Mouse (Mus musculus) G1E (cell line): ENCODE data around the gene Gpr137b. TPM values are rescaled to one million over a fixed set of nuclear protein-coding genes. Genes with fewer than 3 reads are reported as not detected.
"Not testable (repeated sequence)": the region's sequence is repeated elsewhere in the genome, so short reads cannot be mapped to it uniquely, and the experiment has no call there.

ENCODE experiments used
- ATAC-seq: 2 replicates; pipeline ENCODE4 v1.8.0; 2016; ENCODE audit warnings: mild to moderate bottlenecking; ENCODE audit not compliant: insufficient number of reproducible peaks, poor library complexity, low FRiP score, severe bottlenecking; ENCODE audit errors: extremely low read depth
- DNase-seq: peaks from one replicate; pipeline ENCODE4 v3.0.0; 2012; ENCODE audit warnings: low spot score
- H3K27me3 ChIP-seq: 2 replicates; pipeline ENCODE4 v1.6.1; 2012; ENCODE audit warnings: mild to moderate bottlenecking, low read length, inconsistent platforms; ENCODE audit not compliant: insufficient read depth
- H3K36me3 ChIP-seq: replicated peaks from 2 replicates; pipeline ENCODE3; 2012; ENCODE audit warnings: mild to moderate bottlenecking, inconsistent platforms
- H3K4me1 ChIP-seq: 2 replicates; pipeline ENCODE4 v1.6.1; 2012; ENCODE audit warnings: low read depth, low read length, inconsistent platforms, mixed read lengths; ENCODE audit not compliant: insufficient read depth
- H3K4me3 ChIP-seq: 2 replicates; pipeline ENCODE4 v1.5.1; 2012; ENCODE audit warnings: low read depth, mild to moderate bottlenecking, inconsistent platforms, low read length, moderate library complexity, mixed read lengths
- H3K9me3 ChIP-seq: replicated peaks from 2 replicates; pipeline ENCODE4 v1.6.1; 2012; ENCODE audit warnings: inconsistent platforms
- CTCF ChIP-seq: IDR thresholded peaks from 2 replicates; pipeline ENCODE4 v1.5.1; 2012; ENCODE audit warnings: low read depth, low read length, inconsistent platforms, mixed read lengths
- GATA1 ChIP-seq: IDR thresholded peaks from 2 replicates; pipeline ENCODE4 v1.6.1; 2012; ENCODE audit warnings: borderline replicate concordance, low read length, inconsistent platforms, mixed read lengths
- GATA2 ChIP-seq: IDR thresholded peaks from 2 replicates; pipeline ENCODE4 v1.6.1; 2012; ENCODE audit warnings: low read depth, low read length, inconsistent platforms, borderline replicate concordance
- POLR2AphosphoS5 ChIP-seq: IDR thresholded peaks from 2 replicates; pipeline ENCODE4 v1.6.1; 2012; ENCODE audit warnings: low read depth, low read length, inconsistent platforms; ENCODE audit not compliant: insufficient replicate concordance
- TAL1 ChIP-seq: conservative IDR thresholded peaks from 2 replicates; pipeline ENCODE4 v1.6.1; 2012; ENCODE audit warnings: low read depth, low read length, inconsistent platforms, mixed read lengths
- polyA plus RNA-seq: library from polyadenylated mRNA; stranded (reverse); fragments of >175 nt; gene quantifications from 2 replicates; pipeline ENCODE4 v1.2.3, GENCODE M21; 2012
- total RNA-seq, 2 experiments: library from RNA; stranded (forward) in 1 of 2; stranded (reverse) in 1 of 2; fragments of 200-1000 nt in 1 of 2; fragments of >200 nt in 1 of 2; fragmentation: Nextera tagmentation in 1 of 2; gene quantifications; 2 replicates each; pipeline ENCODE4 v1.2.3; 2014 to 2017

Gene Gpr137b
- total and polyA plus RNA-seq, 3 experiments = 0.27 TPM; not detected in 2

DNA sequence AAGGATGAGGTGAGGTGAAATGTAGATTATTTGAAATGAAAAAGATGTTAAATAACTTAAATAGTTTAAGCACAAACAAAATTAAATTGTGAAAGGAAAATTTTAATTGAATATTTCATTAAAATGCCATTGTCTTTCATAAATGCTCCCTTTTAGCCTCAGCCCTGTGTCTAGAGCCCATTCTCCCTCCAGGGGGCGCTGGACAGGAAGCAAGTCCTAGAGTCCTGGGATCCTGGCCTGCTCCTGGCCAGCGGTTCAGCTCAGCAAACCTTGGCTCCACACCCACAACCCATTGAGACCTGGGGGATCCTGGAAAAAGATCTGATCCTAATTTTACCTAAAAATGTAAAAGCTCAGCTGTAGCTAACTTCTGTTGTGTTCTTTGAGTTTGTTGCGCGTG, 44.5 kb downstream of the Gpr137b start:
- Histone ChIP-seq H3K9me3 (no peaks in the 10 kb centered on the region), H3K36me3 (no peaks in the 10 kb centered on the region), H3K27me3 (no peaks in the 10 kb centered on the region), H3K4me1 (no peaks in the 10 kb centered on the region), H3K4me3 (no peak overlapping the region)
- peak; percentile 28; the same call in 1 of the 2 replicates for ATAC-seq
- DNase-seq = no peak
- TF ChIP-seq GATA1 (no peak), CTCF (no peak), TAL1 (no peak), POLR2AphosphoS5 (no peak), GATA2 (no peak)

- H3K36me3 ChIP-seq, ATAC-seq, H3K27me3 ChIP-seq, H3K4me1 ChIP-seq, H3K4me3 ChIP-seq, H3K9me3 ChIP-seq, DNase-seq: not testable (repeated sequence)
Observed at GRCm38 (mm10) chr13:13347634-13348412, 46.0 kb downstream of the Gpr137b start.

GRCm38 (mm10) chr13:13337361-13337760, 56.5 kb downstream of the Gpr137b start:
- not testable (repeated sequence) for H3K4me1 ChIP-seq, H3K9me3 ChIP-seq, DNase-seq, H3K4me3 ChIP-seq, H3K36me3 ChIP-seq, ATAC-seq, H3K27me3 ChIP-seq

DNA sequence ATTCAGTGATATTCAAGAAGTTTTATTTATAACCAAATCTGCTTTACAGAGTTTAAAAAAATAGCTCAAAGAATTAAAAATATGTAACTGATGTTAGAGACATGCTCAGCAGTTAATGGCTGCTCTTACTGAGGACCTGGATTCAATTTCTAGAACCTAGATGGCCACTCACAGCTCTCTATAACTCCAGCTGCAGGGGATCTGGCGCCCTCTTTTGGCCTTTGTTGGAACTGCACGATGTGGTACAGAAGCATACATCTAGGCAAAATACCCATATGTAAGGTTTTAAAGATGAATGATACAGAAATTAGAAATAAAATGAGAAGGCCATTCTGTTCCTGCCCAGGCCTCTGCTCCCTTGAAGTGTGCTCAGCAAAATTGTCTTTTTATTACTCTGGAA, 64.9 kb downstream of the Gpr137b start:
- DNase-seq (no peak), ATAC-seq (peak; percentile 66)
- no peak overlapping the region for H3K4me3 ChIP-seq
- peak; percentile 90 for TF ChIP-seq CTCF
- TF ChIP-seq GATA1 = no peak
- H3K36me3 ChIP-seq = no peaks in the 10 kb centered on the region
- H3K9me3 ChIP-seq = no peaks in the 10 kb centered on the region
- H3K27me3 ChIP-seq = no peaks in the 10 kb centered on the region
- H3K4me1 ChIP-seq = no peaks in the 10 kb centered on the region

Other genes starting within 250 kb of the Gpr137b start
- gene Prl2c5, start 211.3 kb downstream of the Gpr137b start, total RNA-seq (2014; fragmentation: Nextera tagmentation) = not detected in 2 replicates
- gene Prl2c5, start 211.3 kb downstream of the Gpr137b start, total RNA-seq (2017) = not detected in 2 replicates
- gene Prl2c5, start 211.3 kb downstream of the Gpr137b start, polyA plus RNA-seq = not detected in 2 replicates
- gene Nid1, start 43.5 kb upstream of the Gpr137b start, total RNA-seq (2014; fragmentation: Nextera tagmentation) = not detected in 2 replicates
- 0.06 and 0.11 TPM in 2 replicates for gene Nid1, start 43.5 kb upstream of the Gpr137b start, total RNA-seq (2017)
- not detected in 2 replicates for gene Nid1, start 43.5 kb upstream of the Gpr137b start, polyA plus RNA-seq
- 21.0 and 22.0 TPM in 2 replicates for gene Lyst, start 196.4 kb upstream of the Gpr137b start, total RNA-seq (2014; fragmentation: Nextera tagmentation)
- gene Lyst, start 196.4 kb upstream of the Gpr137b start, total RNA-seq (2017) = 12.1 and 19.2 TPM in 2 replicates
- 0.40 and 0.57 TPM in 2 replicates for gene Lyst, start 196.4 kb upstream of the Gpr137b start, polyA plus RNA-seq